Mouse (Mus musculus): Measurements from ENCODE around the gene Itga6. TPM values are rescaled to one million over a fixed set of nuclear protein-coding genes. Genes with fewer than 3 reads are reported as not detected.

Gene Itga6
- total RNA-seq, 2 experiments from 2014 or later: 22.6 to 25.3 TPM

Other genes with a start within 250 kb of the Itga6 start
- 10 to 100 TPM; 19.4 to 21.5 TPM for gene Dlx1, start 217.5 kb upstream of the Itga6 start, total RNA-seq (2021)
- gene Dlx2, start 198.9 kb upstream of the Itga6 start, total RNA-seq (2021): 1 to 10 TPM; 6.0 to 6.4 TPM
- gene Pdk1, start 127.6 kb downstream of the Itga6 start, total RNA-seq (2021): 10 to 100 TPM; 45.1 to 49.7 TPM
- 100 to 1,000 TPM; 419 to 456 TPM for gene Rapgef4, start 235.6 kb downstream of the Itga6 start, total RNA-seq (2021)